Mouse (Mus musculus): Measurements from ENCODE around the gene Ttc37. TPM values are rescaled to one million over a fixed set of nuclear protein-coding genes. Genes with fewer than 3 reads are reported as not detected.

The Ttc37 gene
- 16.0 and 17.0 TPM in 2 replicates for polyA plus RNA-seq (2016; fragmentation: Nextera tagmentation; extraction: Ambion mirVana)

GRCm38 (mm10) chr13:76098493-76099303 lies at the start of gene Ttc37, which contains the start of gene Arsk:
Gene Ttc37, plus strand, starts transcription at chr13:76098734.
Gene Arsk, minus strand, starts transcription at chr13:76098660.
- peak; percentile 95 for DNase-seq (ENCODE audit: low spot score)

DNA sequence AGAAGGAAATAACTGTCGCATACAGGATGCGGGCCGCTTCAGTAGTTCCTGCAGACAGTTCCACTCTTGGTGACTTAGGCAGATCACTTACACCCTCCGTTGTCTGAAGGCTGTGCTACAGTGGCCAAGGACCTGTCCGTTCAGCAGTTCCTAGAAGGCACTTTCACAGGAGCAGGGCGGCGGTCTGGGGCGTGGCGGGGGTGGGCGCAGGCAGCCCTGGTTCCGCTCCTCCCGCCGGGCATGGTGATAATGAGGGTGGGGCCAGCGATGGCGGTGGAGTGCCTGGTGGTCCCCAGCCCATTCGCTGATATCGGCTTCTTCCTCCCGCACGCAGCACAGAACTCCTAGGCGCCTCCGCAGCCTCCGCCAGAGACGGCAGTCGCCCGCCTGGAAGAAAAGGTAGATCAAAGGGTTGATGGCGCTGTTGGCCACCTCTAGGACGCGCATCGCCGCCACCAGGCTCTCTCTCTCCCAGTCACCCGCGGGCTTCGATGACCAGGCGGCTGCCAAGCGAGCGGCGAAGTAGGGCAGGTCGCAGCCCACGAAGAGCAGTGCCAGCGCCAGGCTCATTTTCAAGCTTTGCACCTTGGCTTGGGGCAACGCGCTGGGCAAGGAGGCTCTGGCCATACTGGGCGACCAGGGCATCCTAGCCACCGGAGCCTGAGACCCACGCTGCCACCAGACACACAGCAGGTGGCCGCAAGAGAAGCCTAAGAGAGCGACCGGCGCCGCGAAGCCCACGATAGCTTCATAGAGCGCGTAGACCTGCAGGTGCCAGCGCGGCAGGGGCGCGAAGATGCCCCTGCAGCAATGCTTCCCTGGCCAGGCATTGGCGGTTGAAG lies 42.9 kb upstream of the Ttc37 start:
- no peaks in the 10 kb centered on the region for H3K36me3 ChIP-seq (replicated peaks)
- H3K27me3 ChIP-seq (replicated peaks; ENCODE audit: low read depth, poor library complexity, severe bottlenecking) = peaks cover 59% of the 10 kb centered on the region
- no peaks in the 10 kb centered on the region for H3K9me3 ChIP-seq
- DNase-seq (ENCODE audit: low spot score) = peak; percentile 62
- H3K4me1 ChIP-seq = peaks cover 18% of the 10 kb centered on the region
- peak overlapping the region; percentile 65 for H3K27ac ChIP-seq (replicated peaks)
- under 1% methylated on average over 59 of the region's 59 CpGs for WGBS
- H3K4me3 ChIP-seq = peak overlapping the region; percentile 66

More at GRCm38 (mm10) chr13:76098493-76099303, at the start of gene Ttc37, which contains the start of gene Arsk:
- peaks cover 8% of the 10 kb centered on the region; the same call in 1 of the 2 replicates for H3K4me1 ChIP-seq
- no peaks in the 10 kb centered on the region for H3K27me3 ChIP-seq (replicated peaks; ENCODE audit: low read depth, poor library complexity, severe bottlenecking)
- peak within 1 kb of the TSS; percentile 88 for H3K27ac ChIP-seq (replicated peaks)
- under 1% methylated on average over 34 of the region's 34 CpGs for WGBS
- H3K36me3 ChIP-seq (replicated peaks) = peaks cover 25% of the 10 kb centered on the region
- peak within 1 kb of the TSS; percentile 84 for H3K4me3 ChIP-seq
- H3K9me3 ChIP-seq = no peaks in the 10 kb centered on the region

DNA sequence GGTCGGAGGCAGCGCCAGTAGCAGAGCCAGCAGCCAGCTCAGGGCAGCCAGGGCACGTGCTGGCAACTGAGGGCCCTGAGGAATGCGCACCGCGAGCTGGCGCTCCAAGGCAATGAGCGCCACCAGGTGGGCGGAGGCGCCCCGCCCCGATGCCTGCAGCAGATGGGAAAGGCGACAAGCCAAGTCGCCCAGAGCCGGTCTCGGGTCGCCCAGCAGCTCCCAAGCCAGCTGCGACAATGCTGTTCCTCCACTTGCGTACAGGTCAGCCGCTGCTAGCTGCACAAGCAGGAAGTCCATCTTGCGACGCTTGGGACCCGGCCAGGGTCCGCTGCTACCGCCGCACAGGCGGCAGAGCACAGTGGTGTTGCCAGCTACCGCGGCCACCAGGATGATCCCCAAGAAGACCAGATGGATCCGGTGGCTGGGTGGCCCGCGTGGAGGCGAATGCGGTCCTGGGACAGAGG lies 42.2 kb upstream of the Ttc37 start:
- Histone ChIP-seq H3K4me1 (peaks cover 18% of the 10 kb centered on the region), H3K4me3 (peak overlapping the region; percentile 66), H3K27me3 (replicated peaks; ENCODE audit: low read depth, poor library complexity, severe bottlenecking) (peaks cover 59% of the 10 kb centered on the region), H3K36me3 (replicated peaks) (no peaks in the 10 kb centered on the region), H3K9me3 (no peaks in the 10 kb centered on the region), H3K27ac (replicated peaks) (peak overlapping the region; percentile 65; the same call in 1 of the 2 replicates)
- WGBS = under 1% methylated on average over 34 of the region's 34 CpGs
- DNase-seq (ENCODE audit: low spot score) = peak; percentile 85

DNA sequence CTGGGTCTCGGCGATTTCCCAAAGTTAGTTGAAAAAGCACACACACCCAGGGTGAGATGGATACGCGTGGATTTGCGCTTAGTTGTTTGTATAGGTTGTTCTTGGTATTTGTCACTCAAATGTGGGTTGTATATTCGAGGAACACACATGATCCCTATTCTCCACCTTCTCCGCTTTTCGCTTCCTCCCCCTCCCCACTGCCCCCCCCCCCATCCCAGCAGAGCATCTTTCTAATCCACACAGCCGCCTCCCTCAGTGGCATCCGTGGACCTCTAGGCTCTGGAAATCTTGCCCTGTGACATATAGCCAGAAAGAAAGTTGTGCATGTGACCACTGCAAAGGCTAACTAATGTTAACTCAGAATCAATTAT lies 41.7 kb upstream of the Ttc37 start, which contains the start of gene Gpr150:
Gpr150 (minus strand) TSS at position 101 of the 371 bp plus-strand sequence.
- no peak for DNase-seq (ENCODE audit: low spot score)
- no peaks in the 10 kb centered on the region for H3K36me3 ChIP-seq (replicated peaks)
- peak within 1 kb of the TSS; percentile 66 for H3K4me3 ChIP-seq
- H3K27ac ChIP-seq (replicated peaks) = peak within 1 kb of the TSS; percentile 65
- peaks cover 18% of the 10 kb centered on the region for H3K4me1 ChIP-seq
- WGBS = 11% methylated on average over 10 of the region's 10 CpGs
- H3K9me3 ChIP-seq = no peaks in the 10 kb centered on the region
- peaks cover 59% of the 10 kb centered on the region for H3K27me3 ChIP-seq (replicated peaks; ENCODE audit: low read depth, poor library complexity, severe bottlenecking)

DNA sequence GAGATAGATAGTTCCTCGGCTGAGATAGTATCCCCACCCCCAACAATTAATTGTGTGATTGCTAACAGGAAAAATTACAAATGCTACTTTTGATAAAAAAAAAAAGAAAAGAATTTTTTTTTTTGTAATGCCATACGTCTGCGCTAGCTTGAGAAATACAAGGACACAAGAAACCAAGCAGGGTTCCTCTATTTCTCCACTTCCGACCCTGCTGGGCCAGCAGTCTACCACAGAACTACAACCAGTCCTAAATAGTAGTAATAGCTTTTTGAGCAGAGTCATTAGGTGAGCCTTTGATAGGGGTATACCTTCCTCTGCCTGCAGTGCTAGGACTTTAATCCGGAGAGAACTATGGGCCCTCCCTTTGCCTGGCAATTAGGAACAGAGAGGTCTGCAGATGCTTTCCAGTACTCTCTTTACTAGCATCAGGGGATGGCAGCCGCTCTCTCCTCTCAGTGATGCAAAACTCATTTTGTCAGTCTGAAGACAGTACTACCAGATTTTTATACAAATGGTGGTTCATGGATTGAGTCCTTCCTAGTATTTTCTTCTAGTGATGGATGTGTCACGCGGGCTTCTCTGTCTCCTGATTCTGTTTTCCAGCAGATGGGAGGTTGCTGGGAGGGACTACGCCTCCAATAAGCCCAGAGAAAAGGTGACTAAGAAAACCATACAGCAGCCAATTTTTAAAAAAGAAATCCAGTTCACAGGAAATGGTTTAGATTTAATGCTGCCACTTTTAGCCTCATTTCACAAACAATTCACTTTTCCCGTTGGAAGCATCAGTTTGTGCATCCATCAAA lies 41.1 kb upstream of the Ttc37 start:
- Histone ChIP-seq H3K4me3 (no peak overlapping the region; the same call in 1 of the 2 replicates), H3K36me3 (replicated peaks) (peaks cover 5% of the 10 kb centered on the region), H3K9me3 (no peaks in the 10 kb centered on the region), H3K4me1 (peaks cover 18% of the 10 kb centered on the region), H3K27ac (replicated peaks) (no peak overlapping the region), H3K27me3 (replicated peaks; ENCODE audit: low read depth, poor library complexity, severe bottlenecking) (peaks cover 59% of the 10 kb centered on the region)
- peak; percentile 10 for DNase-seq (ENCODE audit: low spot score)
- 71% methylated on average over 10 of the region's 10 CpGs for WGBS

GRCm38 (mm10) chr13:76059591-76059990 lies 38.9 kb upstream of the Ttc37 start:
- H3K27me3 ChIP-seq (replicated peaks; ENCODE audit: low read depth, poor library complexity, severe bottlenecking) = peaks cover 43% of the 10 kb centered on the region
- peaks cover 23% of the 10 kb centered on the region for H3K4me1 ChIP-seq
- H3K9me3 ChIP-seq = no peaks in the 10 kb centered on the region
- no peak overlapping the region for H3K27ac ChIP-seq (replicated peaks)
- WGBS = 91% methylated on average over 4 of the region's 4 CpGs
- H3K4me3 ChIP-seq = no peak overlapping the region
- no peak for DNase-seq (ENCODE audit: low spot score)
- H3K36me3 ChIP-seq (replicated peaks) = peaks cover 9% of the 10 kb centered on the region

DNA sequence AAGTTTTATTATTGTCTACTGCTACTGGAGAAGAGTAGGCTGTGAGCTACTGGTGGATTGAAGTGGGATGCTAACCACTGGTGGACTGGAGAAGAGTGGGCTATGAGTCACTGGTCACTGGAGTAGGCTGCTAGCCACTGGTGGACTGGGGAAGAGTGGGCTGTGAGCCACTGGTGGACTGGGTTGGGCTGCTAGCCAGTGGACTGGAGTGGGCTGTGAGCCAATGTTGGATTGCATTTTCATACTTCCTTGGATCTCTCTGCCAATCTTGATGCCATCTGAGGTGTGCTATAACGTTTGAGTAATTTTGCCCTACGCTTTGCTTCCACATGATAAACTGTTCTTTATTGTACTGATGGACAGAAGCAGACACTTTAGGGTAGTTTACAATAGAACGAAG lies 36.4 kb upstream of the Ttc37 start:
- 86% methylated on average over 3 of the region's 3 CpGs for WGBS
- Histone ChIP-seq H3K4me1 (peaks cover 9% of the 10 kb centered on the region), H3K27ac (replicated peaks) (no peak overlapping the region), H3K27me3 (replicated peaks; ENCODE audit: low read depth, poor library complexity, severe bottlenecking) (peaks cover 17% of the 10 kb centered on the region), H3K9me3 (no peaks in the 10 kb centered on the region), H3K36me3 (replicated peaks) (peaks cover 24% of the 10 kb centered on the region), H3K4me3 (no peak overlapping the region)
- DNase-seq (ENCODE audit: low spot score) = no peak

DNA sequence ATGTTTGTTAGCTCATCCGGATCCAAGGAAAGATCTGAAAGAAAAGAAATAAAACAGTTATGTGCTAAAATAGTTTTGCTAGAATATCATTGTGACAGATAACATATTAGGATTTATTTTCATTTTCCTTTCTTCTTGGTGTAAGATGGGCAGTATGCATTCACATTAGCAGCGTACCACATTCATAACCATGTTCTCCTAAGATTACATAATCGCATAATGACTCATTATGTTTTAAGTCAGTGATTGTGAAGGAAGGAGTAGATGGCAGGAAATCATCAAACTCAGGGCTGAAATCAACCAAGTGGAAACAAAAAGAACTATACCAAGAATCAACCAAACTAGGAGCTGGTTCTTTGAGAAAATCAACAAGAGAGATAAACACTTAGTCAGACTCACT lies 36.0 kb upstream of the Ttc37 start:
- peaks cover 13% of the 10 kb centered on the region for H3K27me3 ChIP-seq (replicated peaks; ENCODE audit: low read depth, poor library complexity, severe bottlenecking)
- no peak for DNase-seq (ENCODE audit: low spot score)
- 95% methylated on average over 3 of the region's 3 CpGs for WGBS
- no peaks in the 10 kb centered on the region for H3K9me3 ChIP-seq
- H3K36me3 ChIP-seq (replicated peaks) = peaks cover 24% of the 10 kb centered on the region
- no peak overlapping the region for H3K4me3 ChIP-seq
- H3K27ac ChIP-seq (replicated peaks) = no peak overlapping the region
- H3K4me1 ChIP-seq = peaks cover 9% of the 10 kb centered on the region

DNA sequence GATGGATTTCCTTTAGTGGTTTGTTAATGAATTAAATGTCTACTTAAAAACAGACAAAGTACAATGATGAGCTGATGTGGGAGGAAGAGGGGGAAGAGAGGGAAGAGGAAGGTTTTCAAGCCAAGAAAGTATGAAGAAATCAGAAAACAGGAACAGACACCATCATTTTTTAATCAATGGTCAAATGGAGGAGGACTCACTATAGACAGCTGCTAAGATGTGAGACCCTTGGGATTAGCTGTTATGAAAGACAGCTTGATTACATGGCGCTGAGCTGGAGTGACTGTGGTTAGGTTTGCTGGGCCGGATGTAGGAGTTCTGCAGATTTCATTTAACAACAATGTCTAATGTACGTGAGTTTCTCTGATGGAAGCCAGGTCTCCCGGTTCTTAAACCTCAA lies 35.0 kb upstream of the Ttc37 start:
- WGBS = 89% methylated on average over 4 of the region's 4 CpGs
- Histone ChIP-seq H3K4me3 (no peak overlapping the region), H3K9me3 (no peaks in the 10 kb centered on the region), H3K27ac (replicated peaks) (no peak overlapping the region), H3K4me1 (peaks cover 9% of the 10 kb centered on the region), H3K27me3 (replicated peaks; ENCODE audit: low read depth, poor library complexity, severe bottlenecking) (0 out of 2 replicates have a peak, but pooled peaks cover 4% of the 10 kb centered on the region), H3K36me3 (replicated peaks) (peaks cover 24% of the 10 kb centered on the region)
- no peak for DNase-seq (ENCODE audit: low spot score)

DNA sequence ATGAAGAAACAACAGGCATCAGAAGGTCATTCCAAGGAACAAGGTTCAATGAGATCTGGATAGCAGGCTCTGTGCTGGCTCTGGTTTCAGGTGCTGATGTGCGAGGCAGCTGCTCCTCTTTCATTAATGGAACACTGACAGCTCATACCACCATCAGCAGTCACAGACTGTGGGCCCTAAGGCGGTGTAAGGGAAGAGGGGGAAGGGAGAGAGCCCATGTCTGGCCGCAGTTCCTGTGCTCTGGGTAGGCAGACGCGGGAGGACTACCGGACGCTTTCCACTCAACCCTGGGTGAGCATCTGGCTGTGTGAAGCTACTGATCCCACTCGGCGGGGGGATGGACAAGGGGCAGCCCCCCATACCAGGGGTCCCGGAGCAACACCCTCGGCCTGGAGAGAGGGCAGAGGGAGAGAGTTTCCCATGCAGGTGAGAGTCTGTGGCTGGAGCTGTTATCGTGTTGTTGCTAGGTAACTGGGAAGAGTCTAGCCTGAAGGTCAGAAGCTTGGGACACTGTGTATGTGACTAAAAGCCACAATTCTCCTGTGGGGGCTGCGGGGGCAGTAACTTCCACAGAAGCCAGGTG lies 34.1 kb upstream of the Ttc37 start:
- H3K4me3 ChIP-seq = no peak overlapping the region
- no peaks in the 10 kb centered on the region for H3K27me3 ChIP-seq (replicated peaks; ENCODE audit: low read depth, poor library complexity, severe bottlenecking)
- H3K36me3 ChIP-seq (replicated peaks) = peaks cover 24% of the 10 kb centered on the region
- WGBS = 77% methylated on average over 13 of the region's 13 CpGs
- H3K27ac ChIP-seq (replicated peaks) = no peak overlapping the region
- H3K4me1 ChIP-seq = peaks cover 9% of the 10 kb centered on the region
- no peaks in the 10 kb centered on the region for H3K9me3 ChIP-seq
- peak; percentile 41 for DNase-seq (ENCODE audit: low spot score)

GRCm38 (mm10) chr13:76074323-76074722 lies 24.2 kb upstream of the Ttc37 start:
- no peaks in the 10 kb centered on the region for H3K9me3 ChIP-seq
- H3K36me3 ChIP-seq (replicated peaks) = no peaks in the 10 kb centered on the region
- no peak for DNase-seq (ENCODE audit: low spot score)
- no peaks in the 10 kb centered on the region for H3K27me3 ChIP-seq (replicated peaks; ENCODE audit: low read depth, poor library complexity, severe bottlenecking)
- no peaks in the 10 kb centered on the region for H3K4me1 ChIP-seq
- WGBS = 90% methylated on average over 1 of the region's 1 CpGs
- no peak overlapping the region for H3K27ac ChIP-seq (replicated peaks)
- no peak overlapping the region for H3K4me3 ChIP-seq
